Mouse (Mus musculus): ENCODE data around the gene Stat2. TPM values are rescaled to one million over a fixed set of nuclear protein-coding genes. Genes with fewer than 3 reads are reported as not detected.

Stat2 gene
- polyA plus RNA-seq (2014; fragmentation: Nextera tagmentation; extraction: Ambion mirVana): 8.4 and 11.8 TPM in 2 replicates

GRCm38 (mm10) chr10:128270287-128270841, at the start of gene Stat2:
Gene Stat2 (plus strand): TSS chr10:128270559.
- no peaks in the 10 kb centered on the region for H3K9me3 ChIP-seq (ENCODE audit: control insufficient read depth, low read length)
- H3K27ac ChIP-seq (ENCODE audit: low read depth, low read length): 0 out of 2 replicates have a peak within 1 kb of the TSS, but pooled peaks have one; percentile 69
- peak within 1 kb of the TSS; percentile 79 for H3K4me3 ChIP-seq (ENCODE audit: low read length)
- no peaks in the 10 kb centered on the region for H3K4me1 ChIP-seq (ENCODE audit: control insufficient read depth, insufficient read depth, low read length)
- no peaks in the 10 kb centered on the region for H3K36me3 ChIP-seq (ENCODE audit: control insufficient read depth, insufficient read depth, low read length)
- H3K27me3 ChIP-seq (ENCODE audit: control insufficient read depth, insufficient read depth, low read length): no peaks in the 10 kb centered on the region
- peak within 1 kb of the TSS; percentile 65 for H3K4me2 ChIP-seq (replicated peaks; ENCODE audit: low read depth, low read length)
- ATAC-seq (ENCODE audit: low FRiP score, low TSS enrichment): peak; percentile 99
- under 1% methylated on average over 43 of the region's 43 CpGs for WGBS
- peak within 1 kb of the TSS; percentile 76 for H3K9ac ChIP-seq (ENCODE audit: low read depth, low read length)

GRCm38 (mm10) chr10:128221533-128222286, 48.6 kb upstream of the Stat2 start:
- no peaks in the 10 kb centered on the region for H3K27me3 ChIP-seq (ENCODE audit: control insufficient read depth, insufficient read depth, low read length)
- H3K27ac ChIP-seq (ENCODE audit: low read depth, low read length): no peak overlapping the region
- H3K4me3 ChIP-seq (ENCODE audit: low read length): no peak overlapping the region
- H3K4me1 ChIP-seq (ENCODE audit: control insufficient read depth, insufficient read depth, low read length): no peaks in the 10 kb centered on the region
- H3K4me2 ChIP-seq (replicated peaks; ENCODE audit: low read depth, low read length): no peak overlapping the region
- ATAC-seq (ENCODE audit: low FRiP score, low TSS enrichment): no peak
- 43% methylated on average over 16 of the region's 16 CpGs for WGBS
- H3K36me3 ChIP-seq (ENCODE audit: control insufficient read depth, insufficient read depth, low read length): no peaks in the 10 kb centered on the region
- no peak overlapping the region for H3K9ac ChIP-seq (ENCODE audit: low read depth, low read length)
- no peaks in the 10 kb centered on the region for H3K9me3 ChIP-seq (ENCODE audit: control insufficient read depth, low read length)

GRCm38 (mm10) chr10:128225064-128225463, 45.3 kb upstream of the Stat2 start:
- ATAC-seq (ENCODE audit: low FRiP score, low TSS enrichment): no peak
- no peaks in the 10 kb centered on the region for H3K4me1 ChIP-seq (ENCODE audit: control insufficient read depth, insufficient read depth, low read length)
- H3K9me3 ChIP-seq (ENCODE audit: control insufficient read depth, low read length): no peaks in the 10 kb centered on the region
- no peak overlapping the region for H3K9ac ChIP-seq (ENCODE audit: low read depth, low read length)
- no peaks in the 10 kb centered on the region for H3K36me3 ChIP-seq (ENCODE audit: control insufficient read depth, insufficient read depth, low read length)
- H3K27me3 ChIP-seq (ENCODE audit: control insufficient read depth, insufficient read depth, low read length): no peaks in the 10 kb centered on the region
- no peak overlapping the region for H3K4me3 ChIP-seq (ENCODE audit: low read length)
- WGBS: 50% methylated on average over 5 of the region's 5 CpGs
- no peak overlapping the region for H3K27ac ChIP-seq (ENCODE audit: low read depth, low read length)
- H3K4me2 ChIP-seq (replicated peaks; ENCODE audit: low read depth, low read length): no peak overlapping the region

GRCm38 (mm10) chr10:128225538-128225937, 44.8 kb upstream of the Stat2 start, which contains the start of gene Mip:
Gene Mip (plus strand): TSS chr10:128225838.
- no peak within 1 kb of the TSS for H3K9ac ChIP-seq (ENCODE audit: low read depth, low read length)
- no peaks in the 10 kb centered on the region for H3K27me3 ChIP-seq (ENCODE audit: control insufficient read depth, insufficient read depth, low read length)
- no peak within 1 kb of the TSS for H3K4me3 ChIP-seq (ENCODE audit: low read length)
- no peaks in the 10 kb centered on the region for H3K4me1 ChIP-seq (ENCODE audit: control insufficient read depth, insufficient read depth, low read length)
- H3K4me2 ChIP-seq (replicated peaks; ENCODE audit: low read depth, low read length): no peak within 1 kb of the TSS
- no peak for ATAC-seq (ENCODE audit: low FRiP score, low TSS enrichment)
- no peak within 1 kb of the TSS for H3K27ac ChIP-seq (ENCODE audit: low read depth, low read length)
- 44% methylated on average over 4 of the region's 4 CpGs for WGBS
- no peaks in the 10 kb centered on the region for H3K36me3 ChIP-seq (ENCODE audit: control insufficient read depth, insufficient read depth, low read length)
- no peaks in the 10 kb centered on the region for H3K9me3 ChIP-seq (ENCODE audit: control insufficient read depth, low read length)

GRCm38 (mm10) chr10:128227592-128227991, 42.8 kb upstream of the Stat2 start:
- Histone ChIP-seq H3K36me3 (ENCODE audit: control insufficient read depth, insufficient read depth, low read length) (no peaks in the 10 kb centered on the region), H3K27me3 (ENCODE audit: control insufficient read depth, insufficient read depth, low read length) (no peaks in the 10 kb centered on the region), H3K4me1 (ENCODE audit: control insufficient read depth, insufficient read depth, low read length) (peaks cover 6% of the 10 kb centered on the region), H3K4me2 (replicated peaks; ENCODE audit: low read depth, low read length) (no peak overlapping the region), H3K9me3 (ENCODE audit: control insufficient read depth, low read length) (no peaks in the 10 kb centered on the region), H3K27ac (ENCODE audit: low read depth, low read length) (no peak overlapping the region), H3K9ac (ENCODE audit: low read depth, low read length) (no peak overlapping the region), H3K4me3 (ENCODE audit: low read length) (no peak overlapping the region)
- no peak for ATAC-seq (ENCODE audit: low FRiP score, low TSS enrichment)
- 83% methylated on average over 9 of the region's 9 CpGs for WGBS

GRCm38 (mm10) chr10:128228009-128228408, 42.4 kb upstream of the Stat2 start:
- no peak overlapping the region for H3K4me2 ChIP-seq (replicated peaks; ENCODE audit: low read depth, low read length)
- peaks cover 6% of the 10 kb centered on the region for H3K4me1 ChIP-seq (ENCODE audit: control insufficient read depth, insufficient read depth, low read length)
- H3K27me3 ChIP-seq (ENCODE audit: control insufficient read depth, insufficient read depth, low read length): no peaks in the 10 kb centered on the region
- no peak overlapping the region for H3K27ac ChIP-seq (ENCODE audit: low read depth, low read length)
- no peak for ATAC-seq (ENCODE audit: low FRiP score, low TSS enrichment)
- no peaks in the 10 kb centered on the region for H3K9me3 ChIP-seq (ENCODE audit: control insufficient read depth, low read length)
- no peaks in the 10 kb centered on the region for H3K36me3 ChIP-seq (ENCODE audit: control insufficient read depth, insufficient read depth, low read length)
- WGBS: 89% methylated on average over 8 of the region's 8 CpGs
- no peak overlapping the region for H3K4me3 ChIP-seq (ENCODE audit: low read length)
- H3K9ac ChIP-seq (ENCODE audit: low read depth, low read length): no peak overlapping the region

GRCm38 (mm10) chr10:128230582-128230981, 39.8 kb upstream of the Stat2 start:
- peak overlapping the region; percentile 82; the same call in 1 of the 2 replicates for H3K9ac ChIP-seq (ENCODE audit: low read depth, low read length)
- H3K36me3 ChIP-seq (ENCODE audit: control insufficient read depth, insufficient read depth, low read length): peaks cover 8% of the 10 kb centered on the region; the same call in 1 of the 2 replicates
- no peaks in the 10 kb centered on the region for H3K9me3 ChIP-seq (ENCODE audit: control insufficient read depth, low read length)
- WGBS: 72% methylated on average over 12 of the region's 12 CpGs
- peaks cover 6% of the 10 kb centered on the region for H3K4me1 ChIP-seq (ENCODE audit: control insufficient read depth, insufficient read depth, low read length)
- H3K4me2 ChIP-seq (replicated peaks; ENCODE audit: low read depth, low read length): no peak overlapping the region; the same call in 1 of the 2 replicates
- H3K27me3 ChIP-seq (ENCODE audit: control insufficient read depth, insufficient read depth, low read length): no peaks in the 10 kb centered on the region
- no peak overlapping the region for H3K27ac ChIP-seq (ENCODE audit: low read depth, low read length)
- no peak for ATAC-seq (ENCODE audit: low FRiP score, low TSS enrichment)
- no peak overlapping the region for H3K4me3 ChIP-seq (ENCODE audit: low read length)

GRCm38 (mm10) chr10:128231146-128231545, 39.2 kb upstream of the Stat2 start:
- ATAC-seq (ENCODE audit: low FRiP score, low TSS enrichment): no peak
- peaks cover 8% of the 10 kb centered on the region; the same call in 1 of the 2 replicates for H3K36me3 ChIP-seq (ENCODE audit: control insufficient read depth, insufficient read depth, low read length)
- H3K4me1 ChIP-seq (ENCODE audit: control insufficient read depth, insufficient read depth, low read length): peaks cover 6% of the 10 kb centered on the region
- H3K4me3 ChIP-seq (ENCODE audit: low read length): peak overlapping the region; percentile 85
- peak overlapping the region; percentile 96; the same call in 1 of the 2 replicates for H3K27ac ChIP-seq (ENCODE audit: low read depth, low read length)
- H3K4me2 ChIP-seq (replicated peaks; ENCODE audit: low read depth, low read length): peak overlapping the region; percentile 71
- 4% methylated on average over 5 of the region's 5 CpGs for whole genome bisulfite sequencing
- peak overlapping the region; percentile 82; the same call in 1 of the 2 replicates for H3K9ac ChIP-seq (ENCODE audit: low read depth, low read length)
- no peaks in the 10 kb centered on the region for H3K9me3 ChIP-seq (ENCODE audit: control insufficient read depth, low read length)
- no peaks in the 10 kb centered on the region for H3K27me3 ChIP-seq (ENCODE audit: control insufficient read depth, insufficient read depth, low read length)
